Mouse (Mus musculus) ES-Bruce4 (cell line): ENCODE results near the gene Gm11985. TPM values are rescaled to one million over a fixed set of nuclear protein-coding genes. Genes with fewer than 3 reads are reported as not detected.

Source experiments
- H3K27ac ChIP-seq: 2 replicates; pipeline ENCODE4 v1.5.1; 2012; ENCODE audit warnings: low read length, inconsistent platforms; ENCODE audit not compliant: insufficient read depth
- H3K27me3 ChIP-seq: 2 replicates; pipeline ENCODE4 v1.6.1; 2012; ENCODE audit warnings: mild to moderate bottlenecking, low read length, inconsistent platforms; ENCODE audit not compliant: control insufficient read depth, poor library complexity, insufficient read depth, severe bottlenecking
- H3K36me3 ChIP-seq: 2 replicates; pipeline ENCODE4 v1.6.1; 2012; ENCODE audit warnings: inconsistent platforms, mild to moderate bottlenecking, low read length, moderate library complexity; ENCODE audit not compliant: control insufficient read depth, poor library complexity, insufficient read depth, severe bottlenecking
- H3K4me1 ChIP-seq: one replicate; pipeline ENCODE4 v1.8.1; 2011; ENCODE audit warnings: low read length; ENCODE audit not compliant: control insufficient read depth, insufficient read depth
- H3K4me3 ChIP-seq: 2 replicates; pipeline ENCODE4 v1.5.1; 2011; ENCODE audit warnings: low read depth, mild to moderate bottlenecking, low read length
- H3K9ac ChIP-seq: 2 replicates; pipeline ENCODE4 v1.6.1; 2012; ENCODE audit warnings: low read depth, mild to moderate bottlenecking, inconsistent platforms; ENCODE audit not compliant: poor library complexity, severe bottlenecking
- H3K9me3 ChIP-seq: replicated peaks from 2 replicates; pipeline ENCODE4 v1.6.1; 2012; ENCODE audit warnings: mild to moderate bottlenecking, low read length, inconsistent platforms; ENCODE audit not compliant: control insufficient read depth, poor library complexity, insufficient read depth, severe bottlenecking
- CTCF ChIP-seq: IDR thresholded peaks from one replicate; pipeline ENCODE4 v1.8.1; 2011; ENCODE audit warnings: low read depth, low read length
- EP300 ChIP-seq: IDR thresholded peaks from 2 replicates; pipeline ENCODE4 v1.6.1; 2011; ENCODE audit warnings: low read depth, low read length; ENCODE audit not compliant: insufficient read depth
- POLR2A ChIP-seq: IDR thresholded peaks from one replicate; pipeline ENCODE4 v1.8.1; 2011; ENCODE audit warnings: low read length; ENCODE audit not compliant: insufficient read depth
- polyA plus RNA-seq: library from polyadenylated mRNA; stranded (reverse); fragments of >200 nt; gene quantifications from 2 replicates; pipeline ENCODE4 v1.2.4, GENCODE M21; 2011; ENCODE audit warnings: low read depth; ENCODE audit not compliant: missing spikeins, insufficient read depth, insufficient read length

The Gm11985 gene
- not detected in 2 replicates for polyA plus RNA-seq

DNA sequence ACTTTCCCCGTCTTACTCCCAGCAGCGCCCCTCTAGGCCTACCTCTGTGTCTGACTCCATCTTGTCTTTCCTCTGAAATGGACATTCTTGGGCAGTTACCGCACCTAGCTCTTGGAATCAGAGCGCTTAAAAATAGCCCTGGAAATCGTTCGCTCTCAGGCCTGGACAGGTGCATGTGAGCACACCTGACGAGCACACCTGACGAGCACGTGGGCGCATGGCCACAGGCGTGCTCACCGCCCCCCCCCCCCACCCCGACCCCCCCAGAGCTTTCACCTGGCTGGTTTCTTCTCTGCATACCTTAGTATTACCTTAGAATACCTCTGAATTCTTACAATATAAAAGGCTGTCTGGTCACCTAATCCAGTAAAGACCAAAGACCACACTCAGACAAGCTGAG lies at the start of gene Gm11985:
Gene Gm11985, minus strand, starts transcription at position 101 of the 400 bp plus-strand sequence.
- Histone ChIP-seq H3K9ac (no peak within 1 kb of the TSS), H3K9me3 (no peaks in the 10 kb centered on the region), H3K36me3 (no peaks in the 10 kb centered on the region), H3K27ac (no peak within 1 kb of the TSS), H3K4me3 (no peak within 1 kb of the TSS), H3K4me1 (no peaks in the 10 kb centered on the region), H3K27me3 (no peaks in the 10 kb centered on the region)
- TF ChIP-seq POLR2A (no peak), EP300 (no peak), CTCF (no peak)

GRCm38 (mm10) chr11:7237712-7238111 lies 49.3 kb upstream of the Gm11985 start:
- H3K36me3 ChIP-seq, result no peaks in the 10 kb centered on the region
- TF ChIP-seq CTCF (no peak), POLR2A (no peak)
- no peaks in the 10 kb centered on the region for H3K4me1 ChIP-seq
- H3K27me3 ChIP-seq, result no peaks in the 10 kb centered on the region
- no peak overlapping the region for H3K4me3 ChIP-seq
- no peak overlapping the region for H3K9ac ChIP-seq
- no peaks in the 10 kb centered on the region for H3K9me3 ChIP-seq
- H3K27ac ChIP-seq, result no peak overlapping the region

GRCm38 (mm10) chr11:7236751-7237150 lies 48.4 kb upstream of the Gm11985 start:
- Histone ChIP-seq H3K27ac (no peak overlapping the region), H3K9me3 (no peaks in the 10 kb centered on the region), H3K4me1 (no peaks in the 10 kb centered on the region), H3K9ac (no peak overlapping the region), H3K4me3 (no peak overlapping the region), H3K36me3 (no peaks in the 10 kb centered on the region), H3K27me3 (no peaks in the 10 kb centered on the region)
- TF ChIP-seq EP300 (no peak), CTCF (no peak), POLR2A (no peak)

- Histone ChIP-seq H3K4me1 (no peaks in the 10 kb centered on the region), H3K4me3 (no peak overlapping the region), H3K27ac (no peak overlapping the region), H3K36me3 (no peaks in the 10 kb centered on the region), H3K9ac (no peak overlapping the region), H3K27me3 (no peaks in the 10 kb centered on the region), H3K9me3 (no peaks in the 10 kb centered on the region)
- TF ChIP-seq EP300, result no peak
- no peak for TF ChIP-seq CTCF
- TF ChIP-seq POLR2A, result no peak
These were observed 46.7 kb upstream of the Gm11985 start for GRCm38 (mm10) chr11:7234981-7235609.

DNA sequence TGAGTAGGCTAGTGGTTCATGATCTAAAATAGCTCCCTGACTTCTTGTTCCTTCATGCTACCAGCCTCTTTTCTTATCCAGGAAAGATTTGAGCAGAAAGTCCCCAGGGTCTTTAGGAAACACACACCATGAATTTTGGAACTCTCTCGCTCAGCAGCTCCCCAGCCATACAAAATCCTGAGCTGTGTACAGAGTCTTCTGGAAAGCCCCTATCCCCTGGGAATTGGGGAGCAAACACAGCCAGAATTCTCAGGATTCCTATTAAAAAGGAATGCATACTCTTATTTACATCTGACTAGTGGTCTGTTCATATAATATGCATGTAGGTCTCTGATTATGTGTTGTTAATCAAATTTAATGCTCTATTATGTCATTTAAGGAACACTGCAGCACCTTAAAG lies 46.1 kb upstream of the Gm11985 start:
- Histone ChIP-seq H3K27ac (no peak overlapping the region), H3K9ac (no peak overlapping the region), H3K27me3 (no peaks in the 10 kb centered on the region), H3K36me3 (no peaks in the 10 kb centered on the region), H3K4me1 (no peaks in the 10 kb centered on the region), H3K4me3 (no peak overlapping the region), H3K9me3 (no peaks in the 10 kb centered on the region)
- TF ChIP-seq EP300 (no peak), POLR2A (no peak), CTCF (no peak)

- no peaks in the 10 kb centered on the region for H3K4me1 ChIP-seq
- H3K27me3 ChIP-seq, result no peaks in the 10 kb centered on the region
- H3K27ac ChIP-seq, result no peak overlapping the region
- no peak overlapping the region for H3K9ac ChIP-seq
- no peaks in the 10 kb centered on the region for H3K36me3 ChIP-seq
- H3K9me3 ChIP-seq, result no peaks in the 10 kb centered on the region
- no peak overlapping the region for H3K4me3 ChIP-seq
- no peak for TF ChIP-seq CTCF
- no peak for TF ChIP-seq POLR2A
- no peak for TF ChIP-seq EP300
These were observed 45.0 kb upstream of the Gm11985 start for GRCm38 (mm10) chr11:7233333-7233732.
